Mouse (Mus musculus): ENCODE data around the gene Ppip5k2. TPM values are rescaled to one million over a fixed set of nuclear protein-coding genes. Genes with fewer than 3 reads are reported as not detected.

Gene Ppip5k2
- polyA plus RNA-seq, 1 experiment, result 18.6 TPM

DNA sequence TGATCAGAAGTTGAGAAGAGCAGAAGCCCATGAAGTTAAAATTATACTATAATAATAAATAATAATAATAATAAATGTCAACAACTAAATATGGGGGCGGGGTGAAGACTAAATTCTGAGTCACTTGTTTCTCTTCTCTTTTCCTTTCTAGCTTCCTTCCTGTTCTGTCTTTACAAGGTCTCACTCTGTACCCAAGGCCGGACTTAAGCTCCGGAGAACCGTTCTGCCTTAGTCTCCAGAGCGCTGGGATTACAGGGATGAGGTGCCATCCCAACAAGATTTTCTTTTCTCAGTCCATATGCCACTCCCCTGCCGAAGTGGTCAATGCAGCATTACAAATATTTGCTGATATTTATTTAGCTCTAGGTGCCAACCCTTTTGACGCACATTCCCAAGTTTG is 107.9 kb downstream of the Ppip5k2 start:
- no peak for DNase-seq (ENCODE audit: extremely low spot score in 1 of 2, low spot score in 1 of 2)

- peak; percentile 61 to 78 for DNase-seq (ENCODE audit: extremely low spot score in 1 of 2, low spot score in 1 of 2)
Observed at GRCm38 (mm10) chr1:97661406-97662241, 108.6 kb downstream of the Ppip5k2 start, which contains the start of gene D1Ertd622e. D1Ertd622e (minus strand) TSS chr1:97662074.

GRCm38 (mm10) chr1:97660687-97661405 is 109.4 kb downstream of the Ppip5k2 start:
- DNase-seq (ENCODE audit: extremely low spot score in 1 of 2, low spot score in 1 of 2), result peak; percentile 61 to 82

DNA sequence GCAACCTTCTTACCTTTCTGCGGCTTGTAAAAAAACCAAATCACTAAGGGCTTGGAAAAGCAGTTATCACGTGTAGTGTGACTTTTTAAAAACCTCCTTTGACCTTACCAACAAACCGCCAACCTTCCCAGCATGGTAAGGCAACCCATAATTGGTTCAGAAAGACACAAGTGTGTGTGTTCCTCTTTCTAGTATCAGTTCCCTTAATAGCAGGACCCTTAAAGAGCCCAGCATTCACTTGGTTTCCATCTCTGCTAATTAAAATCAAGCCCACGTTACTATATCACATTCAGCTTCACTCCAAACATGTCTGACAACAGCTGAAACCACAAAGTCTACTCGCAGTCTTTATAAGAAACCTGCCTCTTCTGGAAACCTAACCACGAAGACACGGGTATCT is 110.8 kb downstream of the Ppip5k2 start:
- DNase-seq (ENCODE audit: extremely low spot score in 1 of 2, low spot score in 1 of 2), result peak in 1 of 2 experiments; percentile 17

DNA sequence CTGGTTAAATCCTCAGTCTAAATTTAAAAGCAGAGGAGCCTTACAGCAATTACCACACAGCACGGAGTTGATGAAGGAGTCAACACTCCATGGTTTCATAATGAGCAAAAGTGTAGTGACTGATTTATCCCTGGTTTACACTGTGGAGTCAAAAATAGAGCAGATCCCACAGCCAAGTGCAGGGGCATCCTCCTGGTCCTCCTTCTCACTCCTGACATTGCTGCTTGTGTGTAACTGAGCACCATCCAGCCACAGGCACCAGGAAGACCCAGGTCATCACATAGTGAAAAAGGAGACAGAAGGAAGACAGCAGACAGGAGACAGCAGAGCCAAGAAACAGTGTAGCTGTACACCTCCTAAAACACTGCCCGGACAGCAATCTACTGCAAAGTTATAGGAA is 112.4 kb downstream of the Ppip5k2 start:
- DNase-seq (ENCODE audit: extremely low spot score in 1 of 2, low spot score in 1 of 2), result peak in 1 of 2 experiments; percentile 15

GRCm38 (mm10) chr1:97657201-97657600 is 113.0 kb downstream of the Ppip5k2 start:
- no peak for DNase-seq (ENCODE audit: extremely low spot score in 1 of 2, low spot score in 1 of 2)

Other genes starting within 250 kb of the Ppip5k2 start
- gene D1Ertd622e, start 108.3 kb downstream of the Ppip5k2 start, polyA plus RNA-seq (2012; rRNA removed), result 54.9 and 58.6 TPM in 2 replicates
- 9.8 and 11.5 TPM in 2 replicates for gene Gin1, start 239 bp downstream of the Ppip5k2 start, polyA plus RNA-seq (2012; rRNA removed)